Mouse (Mus musculus) lung, adult 18-20 months (tissue): Measurements from ENCODE around the gene Meis2.

Experiments used
- DNase-seq, 2 experiments: peaks; one replicate each; pipeline ENCODE4 v3.0.0; 2022; ENCODE audit warnings: mixed read lengths in 2 of 2

Gene Meis2

DNA sequence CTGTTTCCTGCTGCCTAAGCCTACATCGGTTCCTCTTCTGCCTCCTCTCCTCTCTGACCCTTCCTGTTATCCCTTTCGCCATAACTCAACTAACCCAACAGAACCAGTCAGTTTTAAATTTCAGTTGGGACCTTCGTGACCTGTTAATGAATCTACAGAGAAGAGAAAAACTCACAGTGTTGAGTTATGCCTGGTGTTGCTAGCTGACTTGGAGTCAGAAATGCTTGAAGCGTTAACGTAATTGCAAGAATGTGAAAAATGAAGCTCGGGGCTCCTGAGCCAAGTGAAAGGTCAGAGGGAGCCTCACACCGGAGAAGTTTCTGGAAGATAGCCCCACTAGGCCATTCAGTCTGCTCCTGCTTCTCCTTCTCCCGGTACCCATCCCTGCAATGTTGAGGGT is 18.3 kb downstream of the Meis2 start:
- DNase-seq = no peak

DNA sequence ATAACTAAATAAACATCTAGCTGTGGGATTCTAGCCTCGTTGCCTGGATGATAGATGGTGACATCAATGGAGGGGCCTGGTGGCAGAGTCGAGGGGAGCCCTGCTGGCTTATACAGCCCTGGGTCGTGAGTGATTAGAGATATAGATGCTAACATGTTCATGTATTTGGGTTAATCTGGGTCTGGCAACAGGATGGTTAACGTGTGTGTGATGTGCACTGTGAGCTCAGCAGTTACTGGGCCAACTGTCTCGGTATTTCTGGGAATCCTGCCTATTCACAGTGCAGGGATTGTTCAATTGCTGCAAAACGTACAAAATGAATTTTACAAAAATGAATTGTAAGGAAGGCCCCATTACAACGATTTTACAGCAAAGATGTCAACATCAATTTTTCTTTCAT is 20.6 kb downstream of the Meis2 start:
- no peak for DNase-seq

DNA sequence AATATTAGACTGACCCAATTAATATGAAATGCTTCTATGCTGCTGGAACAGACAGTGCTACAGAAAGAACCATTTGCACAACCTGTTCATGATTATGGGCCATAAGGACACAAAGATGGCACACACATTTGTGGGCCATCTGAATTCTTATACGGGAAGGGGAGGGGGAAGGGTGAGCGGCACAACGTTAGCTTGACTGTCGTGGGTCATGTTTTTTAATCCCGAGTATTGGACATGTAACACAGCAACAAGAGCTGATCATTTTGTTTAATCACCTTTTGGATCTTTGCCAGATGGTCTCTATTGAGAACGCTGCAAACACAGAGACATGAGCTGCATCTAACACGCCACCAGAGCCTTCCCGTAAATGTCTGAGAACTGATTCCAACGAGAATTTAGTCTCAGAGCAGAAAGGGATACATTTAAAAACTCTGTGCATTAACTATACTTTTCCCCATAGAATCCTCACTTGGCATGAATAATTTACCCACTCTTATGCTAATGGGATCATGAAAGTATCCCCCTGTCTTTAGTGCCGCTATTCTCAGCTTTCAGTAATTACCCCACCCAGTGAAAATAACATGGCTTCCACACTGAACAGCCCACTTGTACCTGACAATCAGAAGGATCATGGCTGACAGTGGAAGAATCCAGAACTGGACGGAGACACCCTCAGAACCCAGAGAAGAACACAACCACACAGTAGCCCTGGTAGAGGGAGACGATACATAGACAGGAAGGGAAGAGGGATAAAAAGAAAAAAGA is 22.5 kb downstream of the Meis2 start:
- DNase-seq = no peak

DNA sequence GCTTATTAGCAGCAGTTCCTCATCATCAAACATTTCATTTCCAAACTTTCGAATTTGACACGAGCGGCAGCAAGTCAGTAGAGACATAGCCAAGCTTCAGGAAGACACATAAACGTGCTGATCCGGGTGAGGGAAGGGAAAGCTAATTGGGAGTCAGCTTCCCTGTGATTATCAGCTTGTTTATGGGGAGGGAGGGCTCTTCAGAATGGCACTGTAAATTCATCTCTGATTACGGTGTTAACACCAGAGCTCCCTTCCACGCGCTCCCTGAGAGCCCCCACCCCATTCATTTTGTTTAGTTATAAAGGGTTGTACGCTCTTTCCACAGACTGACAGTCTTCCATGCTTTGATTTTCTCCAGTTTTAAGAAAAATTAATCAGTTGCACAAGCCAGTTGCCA is 23.2 kb downstream of the Meis2 start:
- DNase-seq = no peak

DNA sequence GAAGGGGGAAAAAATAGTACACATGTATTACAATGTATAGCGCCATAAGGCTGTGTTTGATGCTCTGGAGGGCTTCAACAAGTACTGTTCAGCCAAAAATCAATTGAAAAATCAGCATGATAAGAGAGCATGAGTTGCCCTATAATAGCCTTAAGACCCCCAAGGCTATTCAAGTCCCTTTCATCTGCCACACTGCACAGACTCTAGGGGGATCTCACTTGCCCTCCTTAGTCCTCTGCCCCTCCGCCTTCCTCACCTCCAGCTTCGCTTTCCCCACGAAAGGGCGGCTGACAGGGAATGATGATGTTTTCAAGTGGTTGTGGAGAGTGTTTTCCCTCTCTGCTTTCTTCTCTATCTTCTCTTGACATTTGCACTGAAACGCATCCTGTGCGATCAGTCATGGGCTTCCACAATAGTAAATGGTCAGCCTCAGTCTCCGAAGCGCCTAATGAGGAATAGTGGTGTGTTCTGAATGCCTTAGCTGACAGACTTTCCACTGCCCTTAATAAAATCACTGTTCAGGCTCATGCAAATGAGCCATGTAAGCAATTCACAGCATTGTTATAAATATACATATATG is 23.9 kb downstream of the Meis2 start:
- DNase-seq = no peak

DNA sequence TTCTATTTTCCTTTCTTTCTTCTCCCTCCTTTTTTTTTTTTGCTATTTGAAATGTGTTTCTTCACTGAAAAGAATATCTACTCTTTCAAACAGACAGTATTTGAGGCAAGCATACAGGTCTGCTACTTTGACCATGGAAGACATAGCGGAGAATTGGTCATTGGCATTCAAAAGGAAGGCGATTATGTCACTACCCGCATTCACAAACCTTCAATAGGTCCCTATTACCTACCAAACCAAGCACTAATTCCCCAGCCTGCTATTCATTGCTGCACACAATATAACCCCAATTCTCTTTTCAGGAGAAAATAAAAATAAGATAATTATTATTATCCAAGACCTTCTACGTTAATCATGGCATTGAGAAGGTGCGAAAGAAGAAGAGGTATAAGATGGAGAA is 30.3 kb downstream of the Meis2 start:
- DNase-seq = no peak

DNA sequence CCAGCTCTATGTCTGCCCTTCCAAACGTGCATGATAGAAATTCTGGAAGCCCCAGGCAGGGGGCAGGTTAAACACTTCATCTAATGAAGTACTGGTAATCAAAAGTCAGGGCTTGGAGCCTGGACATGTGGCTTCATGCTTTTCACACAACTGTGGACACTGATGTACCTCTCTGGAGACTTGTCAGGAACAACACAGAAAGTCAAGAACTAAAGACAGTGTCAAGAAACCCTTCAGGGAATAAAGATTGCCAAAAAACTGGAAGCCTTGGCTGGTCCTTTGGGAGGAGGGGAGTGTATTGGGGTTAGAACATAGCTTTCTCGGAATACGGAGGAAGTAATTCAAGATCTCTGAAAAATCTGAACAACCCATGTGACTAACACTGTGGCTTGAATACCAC is 37.5 kb downstream of the Meis2 start:
- DNase-seq = no peak

DNA sequence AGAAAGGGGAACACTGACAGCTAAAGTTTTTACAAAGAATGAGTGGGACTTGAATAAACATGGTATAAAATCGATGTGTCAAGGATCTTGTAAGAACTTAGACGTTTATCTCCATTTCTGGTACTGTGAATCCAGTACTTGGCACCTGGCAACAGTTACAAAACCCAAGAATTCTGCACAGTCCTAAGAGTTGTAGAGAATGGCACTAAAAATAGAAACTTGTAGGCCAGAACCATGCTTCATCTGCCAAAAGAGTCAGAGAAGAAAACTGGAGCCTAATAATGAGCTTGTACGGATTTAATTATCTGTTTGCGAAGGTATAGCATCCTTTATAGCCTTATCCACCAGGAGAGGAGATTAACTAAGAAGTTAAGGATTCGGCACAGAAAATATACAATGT is 42.8 kb downstream of the Meis2 start:
- DNase-seq = no peak

DNA sequence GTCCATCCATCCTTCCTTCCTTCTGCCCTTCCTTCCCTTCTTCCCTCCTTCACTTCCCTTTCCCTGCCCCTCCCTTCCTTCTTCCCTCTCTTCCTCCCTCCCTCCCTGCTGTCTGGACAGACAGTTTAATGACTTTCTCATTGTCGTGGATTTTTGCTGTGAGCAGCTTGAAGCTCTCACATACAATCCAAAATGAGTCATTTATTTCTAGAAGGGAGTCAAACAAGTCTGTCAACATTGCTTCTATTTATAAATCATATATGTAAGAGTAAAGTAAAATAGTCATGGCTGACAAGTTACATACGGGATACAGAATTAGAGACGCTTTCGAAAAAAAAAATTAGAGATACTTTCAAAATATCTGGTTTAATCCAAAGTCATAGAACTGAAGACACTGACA is 43.7 kb downstream of the Meis2 start:
- no peak for DNase-seq

DNA sequence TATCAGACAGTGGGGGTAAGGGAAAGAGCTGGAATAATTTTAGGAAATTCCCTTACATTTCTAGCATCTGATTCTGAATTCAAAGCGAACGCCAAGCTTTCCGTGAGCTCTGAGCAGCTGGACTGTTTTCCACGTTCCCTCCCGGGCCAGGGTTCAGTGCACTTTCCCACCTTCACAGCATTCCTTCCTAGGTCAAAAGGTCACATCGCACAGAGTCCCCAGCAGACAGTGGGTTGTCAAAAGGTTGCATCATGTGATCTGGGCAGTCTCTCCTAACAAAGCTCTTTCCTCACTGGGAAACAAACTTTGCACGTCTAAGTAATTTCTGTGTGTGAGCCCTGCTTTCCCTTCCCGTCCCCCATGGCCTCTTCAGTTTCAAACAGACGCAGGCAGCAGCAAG is 44.6 kb downstream of the Meis2 start:
- DNase-seq = no peak

DNA sequence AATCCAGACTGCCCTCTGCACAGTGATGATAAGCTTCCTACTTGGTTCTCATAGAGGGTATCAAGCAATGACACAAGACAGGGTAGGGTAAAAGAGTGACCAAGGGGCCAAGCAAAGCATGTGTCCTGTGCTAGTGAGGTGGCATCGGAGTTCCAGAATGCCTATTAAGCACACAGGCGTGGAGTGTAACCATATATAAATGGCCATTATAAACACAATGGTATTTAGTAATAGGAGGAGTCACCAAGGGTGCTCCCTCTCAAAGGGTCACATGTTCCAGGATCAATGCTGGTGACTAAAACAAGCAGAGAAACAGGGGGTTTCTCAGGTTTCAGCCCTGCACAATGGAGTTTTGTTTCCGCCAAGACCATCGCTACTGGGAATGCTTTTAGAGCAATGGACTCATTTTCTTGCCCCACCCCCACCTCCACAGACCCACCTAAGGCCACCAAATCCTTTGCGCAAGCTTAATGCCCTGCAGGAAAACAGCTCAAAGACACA is 45.1 kb downstream of the Meis2 start:
- no peak for DNase-seq

DNA sequence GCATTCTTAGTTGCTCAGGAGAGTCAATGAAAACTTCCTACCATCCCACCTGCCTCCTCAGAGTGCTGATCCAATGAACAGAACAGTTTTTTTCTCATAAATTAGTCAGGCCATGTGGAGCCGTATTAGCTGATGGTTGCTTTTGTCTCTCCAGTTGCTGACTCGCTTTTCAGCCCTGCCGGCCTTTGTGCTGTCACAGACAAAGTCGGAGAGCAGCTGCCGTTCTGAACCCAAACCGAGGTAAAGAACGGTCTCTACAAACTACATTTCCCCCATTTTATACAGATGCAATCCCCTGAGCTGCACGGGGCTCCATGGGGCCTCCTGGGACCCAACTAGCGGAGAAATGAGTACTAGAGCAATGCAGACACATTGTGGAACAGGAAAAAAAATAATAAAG is 45.7 kb downstream of the Meis2 start:
- no peak for DNase-seq

DNA sequence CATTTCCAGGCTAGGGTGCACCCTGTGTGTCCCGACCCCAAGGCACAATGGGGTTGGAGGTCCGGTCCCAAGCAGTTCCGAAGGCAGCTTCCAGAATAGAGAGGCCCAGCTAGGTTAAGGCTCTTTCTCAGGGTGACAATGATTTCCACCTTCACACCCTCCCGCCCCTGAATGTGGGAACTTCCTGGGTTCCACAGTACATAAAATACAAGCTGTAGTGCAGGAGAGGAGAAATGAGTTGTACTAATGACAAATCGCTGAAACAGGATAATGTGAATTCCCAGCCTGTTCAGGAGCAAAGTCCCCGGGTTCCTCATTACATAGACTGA is 46.2 kb downstream of the Meis2 start:
- no peak for DNase-seq

DNA sequence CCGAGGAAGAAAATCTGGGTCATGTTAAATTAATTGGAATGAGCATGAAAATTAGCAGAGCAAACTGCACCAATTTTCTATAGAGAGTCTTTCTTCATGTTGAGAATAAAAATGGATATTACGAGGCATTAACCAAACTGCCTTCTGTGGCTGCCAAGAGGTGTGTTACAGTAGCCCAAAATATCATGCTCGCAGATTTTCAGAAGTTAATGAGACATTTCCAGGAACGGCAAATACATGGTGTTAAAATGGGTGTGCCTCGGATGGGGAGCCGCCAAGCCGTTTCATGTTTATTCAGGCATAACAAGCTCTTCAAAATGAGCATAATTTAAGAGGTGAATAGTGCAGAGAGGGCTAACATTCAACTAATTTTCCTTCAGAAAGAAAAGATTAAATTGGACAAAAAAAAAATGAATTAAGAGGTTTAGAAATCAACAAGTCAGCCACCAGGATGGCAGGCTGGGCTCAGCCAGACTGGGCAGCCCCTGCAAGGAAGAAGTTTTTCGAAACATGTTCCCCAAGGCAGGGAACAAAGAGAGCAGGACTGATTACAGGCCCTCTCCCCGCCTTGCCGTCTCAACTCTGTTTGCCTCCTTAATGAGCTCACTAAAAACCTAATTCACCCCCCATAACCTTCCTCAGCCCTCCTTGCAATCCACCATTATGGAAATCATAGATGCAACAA is 46.7 kb downstream of the Meis2 start:
- DNase-seq = no peak

DNA sequence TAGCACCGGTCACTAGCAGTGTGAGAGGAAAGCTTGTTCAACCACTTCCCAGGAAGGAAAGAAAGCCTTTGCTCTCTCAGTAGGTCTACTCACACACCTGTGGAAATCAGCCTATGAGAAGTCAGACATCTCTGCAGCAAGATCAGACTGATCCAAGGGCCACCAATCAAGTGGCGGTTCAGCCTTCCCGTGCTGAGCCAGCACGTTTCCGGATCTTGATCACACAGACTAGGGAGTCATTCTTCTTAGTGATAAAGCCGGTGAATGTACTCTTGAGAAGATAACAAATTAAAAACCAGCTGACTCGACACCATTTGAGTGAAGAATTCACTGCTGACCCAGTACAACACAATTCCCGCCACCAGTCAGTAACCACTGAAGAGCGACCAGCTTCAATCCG is 50.1 kb downstream of the Meis2 start:
- no peak for DNase-seq

DNA sequence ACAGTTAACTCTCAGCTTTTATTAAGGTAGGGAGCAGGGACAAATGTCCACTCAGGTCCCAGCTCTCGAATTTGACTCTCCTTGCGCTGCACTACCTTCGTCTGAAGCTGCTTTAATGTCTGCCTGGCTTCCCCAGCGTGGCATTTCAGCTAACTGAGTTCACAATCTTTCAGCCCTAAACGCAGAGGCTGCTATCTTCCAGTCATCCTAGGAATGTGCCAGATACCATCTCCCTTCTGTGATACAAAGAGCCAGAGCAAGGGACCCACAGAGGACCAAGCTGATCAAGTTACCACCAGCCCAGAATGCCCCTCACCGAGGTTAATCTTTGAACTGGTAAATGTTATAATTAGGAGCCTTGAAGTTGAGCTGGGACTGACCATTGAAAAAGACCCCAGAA is 55.2 kb downstream of the Meis2 start:
- no peak for DNase-seq

DNA sequence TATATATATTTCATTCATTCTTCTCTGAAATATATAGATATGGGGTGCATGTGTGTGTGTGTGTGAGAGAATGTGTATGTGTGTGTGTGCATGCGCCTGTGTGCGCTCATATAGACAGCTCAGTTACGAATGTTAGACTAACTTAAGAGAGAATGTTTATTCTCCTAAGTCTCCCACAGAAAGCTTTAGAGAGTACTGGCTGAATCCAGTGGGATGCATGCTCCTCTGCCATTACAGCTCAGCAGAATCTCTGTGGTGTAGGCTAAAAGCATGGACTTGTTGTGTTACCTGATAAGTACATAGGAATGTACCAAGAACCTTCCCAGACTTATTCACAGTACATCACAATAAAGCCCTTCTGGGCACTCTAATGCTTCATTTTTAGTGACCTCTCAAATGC is 55.6 kb downstream of the Meis2 start:
- DNase-seq = no peak

DNA sequence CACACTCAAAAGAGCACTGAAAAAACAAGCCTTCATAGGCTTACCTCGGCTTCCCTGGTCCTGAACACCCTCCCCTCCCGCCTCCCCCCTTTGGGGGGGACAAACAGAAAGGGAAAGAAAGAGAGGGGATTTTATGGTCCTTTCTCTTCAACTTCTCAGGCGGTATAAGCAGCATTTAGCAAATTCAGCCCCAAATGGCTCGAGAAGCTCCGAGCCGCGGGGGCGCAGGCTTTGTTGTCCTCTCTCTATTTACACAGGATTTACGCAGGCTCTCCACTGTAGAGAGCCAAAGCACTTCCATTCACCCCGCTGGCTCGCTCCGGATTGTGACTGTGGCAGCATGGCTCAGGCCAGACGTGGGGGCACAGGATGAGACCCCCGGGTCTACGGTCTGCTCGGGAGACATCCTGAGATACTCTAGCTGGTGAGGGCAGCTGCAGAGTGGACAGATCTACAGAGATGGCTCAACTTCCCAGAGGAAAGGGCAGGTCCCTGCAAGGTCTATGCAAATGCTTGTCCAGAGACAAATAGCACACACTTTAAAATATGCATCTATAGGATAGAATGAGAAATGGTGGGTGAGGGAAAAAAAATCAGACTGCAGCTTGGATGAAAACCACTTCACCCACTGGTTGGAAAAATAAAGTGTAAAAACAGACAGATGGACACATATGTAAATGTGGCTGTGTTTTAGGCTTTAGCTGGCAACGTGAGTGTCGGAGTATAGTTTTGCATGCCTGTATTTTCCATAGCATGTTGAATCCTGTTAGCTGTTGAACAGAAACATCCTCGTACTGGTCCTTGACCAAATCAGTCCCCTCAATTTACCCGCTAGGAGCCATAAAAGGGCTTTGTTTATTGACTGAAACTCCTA is 56.3 kb downstream of the Meis2 start:
- no peak for DNase-seq

DNA sequence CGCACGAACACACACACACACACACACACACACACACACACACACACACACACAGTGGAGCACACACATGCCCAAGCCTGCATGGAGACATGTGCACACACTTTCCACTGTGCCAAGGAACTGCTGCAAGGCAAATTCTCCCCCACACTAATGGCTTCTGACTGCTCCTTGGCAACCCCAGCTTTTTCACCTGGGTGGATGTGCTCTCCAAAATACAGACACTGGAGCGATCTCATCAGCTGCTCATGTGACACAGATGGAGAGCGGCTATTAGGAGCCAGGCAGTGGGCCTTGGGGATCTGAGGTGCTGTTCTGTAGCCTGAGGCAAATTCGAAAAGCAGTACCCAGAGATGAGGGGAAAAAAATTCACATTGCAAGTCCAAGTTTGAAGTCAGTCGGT is 63.3 kb downstream of the Meis2 start:
- DNase-seq = no peak

DNA sequence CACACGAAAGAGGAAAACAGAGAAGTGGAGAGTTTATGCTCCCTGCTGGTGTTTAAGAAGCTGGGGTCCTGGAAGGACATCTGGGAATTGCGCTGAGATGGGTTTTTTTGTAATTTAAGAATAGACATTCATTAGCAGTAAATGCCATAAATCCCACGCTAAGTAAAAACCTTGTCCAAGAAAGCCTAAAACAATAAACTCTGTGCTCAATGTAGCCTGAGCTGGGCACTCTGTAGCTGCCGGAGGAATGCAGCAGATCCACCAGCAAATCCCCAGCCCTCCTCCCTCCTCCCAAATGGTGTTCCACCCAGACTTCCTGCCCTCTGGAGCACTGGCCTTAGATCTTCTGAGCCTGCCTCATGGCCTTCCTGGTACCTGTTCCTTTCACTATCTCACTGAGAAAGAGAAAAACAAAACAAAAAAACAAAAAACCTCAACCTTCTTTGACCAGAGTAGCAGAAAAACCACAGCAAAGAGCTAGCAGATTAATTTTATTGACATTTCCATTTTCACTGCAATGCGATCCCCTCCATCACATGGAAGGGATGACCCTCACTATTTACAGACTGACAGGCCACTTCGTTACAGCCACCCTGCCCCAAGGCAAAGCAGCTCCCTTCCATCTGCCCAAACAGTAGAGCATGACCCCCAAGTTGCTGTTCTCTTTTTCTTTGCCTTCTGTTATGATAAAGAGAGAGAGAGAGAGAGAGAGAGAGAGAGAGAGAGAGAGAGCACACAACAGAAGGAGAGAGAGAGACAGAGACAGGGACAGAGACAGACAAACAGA is 64.1 kb downstream of the Meis2 start:
- no peak for DNase-seq

DNA sequence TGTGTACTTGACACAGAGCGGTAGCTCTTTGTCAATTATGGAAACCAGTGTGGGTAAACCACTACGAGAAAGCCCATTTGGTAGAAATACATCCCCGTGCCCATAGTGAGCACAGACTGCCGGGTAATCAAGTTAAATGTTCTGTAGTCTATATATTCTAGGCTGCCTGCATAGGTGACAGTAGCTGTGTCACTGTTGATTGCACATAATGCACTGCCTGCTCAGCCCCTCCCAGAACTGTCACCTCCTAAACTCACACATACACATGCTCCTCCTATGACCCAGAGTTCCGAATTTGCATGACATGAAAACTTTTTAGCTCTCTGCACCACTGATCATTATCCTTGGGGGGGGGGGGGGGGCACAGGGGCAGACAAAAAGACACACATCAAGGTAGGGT is 65.1 kb downstream of the Meis2 start:
- DNase-seq = no peak

DNA sequence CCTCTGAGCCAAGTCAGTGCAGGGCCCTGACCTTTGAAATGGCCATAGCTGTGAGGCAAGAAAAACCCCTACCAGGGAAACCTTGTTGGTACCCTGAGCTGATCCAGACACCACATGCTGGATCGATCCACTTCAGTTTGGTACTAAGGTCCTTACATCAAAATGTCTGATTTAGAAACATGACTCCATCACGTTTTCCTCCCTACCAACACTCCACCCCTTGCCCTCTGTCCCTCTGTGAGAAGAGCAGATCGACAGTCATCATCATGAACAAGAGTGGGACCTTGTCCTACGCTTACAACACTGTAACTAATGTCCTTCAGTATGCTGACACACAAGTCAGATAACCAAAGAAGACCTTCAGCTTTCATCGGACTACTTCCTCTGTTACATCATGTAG is 66.8 kb downstream of the Meis2 start:
- DNase-seq = no peak

DNA sequence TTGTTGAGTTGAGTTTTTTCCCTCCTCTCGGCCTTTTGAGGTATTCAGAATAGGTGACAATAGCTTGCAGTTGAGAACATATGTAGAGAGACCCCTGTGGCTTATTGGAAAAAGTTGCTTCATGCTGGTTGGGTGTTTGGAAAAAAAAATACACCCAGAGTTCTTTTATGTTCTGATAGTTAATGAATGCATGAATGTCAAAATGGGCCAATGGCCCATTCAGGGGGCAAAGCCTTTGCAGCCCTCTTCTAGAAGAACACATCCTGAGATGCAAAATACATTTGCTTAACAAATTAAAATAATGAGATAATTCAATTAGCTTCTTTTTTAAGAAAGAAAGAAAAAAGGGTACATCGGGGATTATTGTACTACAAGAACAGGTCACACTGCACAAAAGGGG is 69.2 kb downstream of the Meis2 start:
- no peak for DNase-seq
